Mouse (Mus musculus): ENCODE data around the gene Lrrc31. TPM values are rescaled to one million over a fixed set of nuclear protein-coding genes. Genes with fewer than 3 reads are reported as not detected.

Lrrc31 gene
- total RNA-seq, 2 experiments from 2014 or later: not detected

GRCm38 (mm10) chr3:30722036-30722435 lies 22.4 kb upstream of the Lrrc31 start:
- no peak for DNase-seq (ENCODE audit: low spot score in 2 of 2)
- Histone ChIP-seq H3K4me3 (no peak overlapping the region), H3K27ac (no peak overlapping the region)
- no peak for TF ChIP-seq CTCF (conservative IDR thresholded peaks at IDR 0.05)

GRCm38 (mm10) chr3:30718649-30719048 lies 19.0 kb upstream of the Lrrc31 start:
- no peak for DNase-seq (ENCODE audit: low spot score in 2 of 2)
- no peak for TF ChIP-seq CTCF (conservative IDR thresholded peaks at IDR 0.05)
- Histone ChIP-seq H3K27ac (no peak overlapping the region), H3K4me3 (no peak overlapping the region)

DNA sequence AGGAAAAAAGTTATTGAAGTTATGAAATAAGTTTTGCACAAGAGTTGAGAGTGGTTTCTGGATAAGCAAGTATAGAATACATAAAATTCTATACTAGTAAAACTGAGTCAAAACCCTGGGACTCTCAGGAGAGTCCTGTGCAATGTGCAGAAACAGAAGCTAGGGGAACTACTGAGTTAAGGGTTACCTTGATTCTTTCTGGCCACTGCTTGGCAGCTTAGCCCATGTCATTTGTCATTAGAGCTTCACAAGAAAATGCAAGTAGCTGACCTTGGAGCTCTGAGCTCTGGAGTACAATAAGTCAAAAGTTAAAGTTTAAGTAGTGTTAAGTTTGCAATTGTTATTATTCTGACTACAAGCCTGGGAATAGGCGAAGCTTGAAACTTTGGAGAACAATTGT lies 13.7 kb upstream of the Lrrc31 start:
- Histone ChIP-seq H3K27ac (no peak overlapping the region), H3K4me3 (no peak overlapping the region)
- TF ChIP-seq CTCF (conservative IDR thresholded peaks at IDR 0.05): no peak
- DNase-seq (ENCODE audit: low spot score in 2 of 2): no peak

- Histone ChIP-seq H3K27ac (no peak overlapping the region), H3K4me3 (no peak overlapping the region)
- DNase-seq (ENCODE audit: low spot score in 2 of 2): no peak
- no peak for TF ChIP-seq CTCF (conservative IDR thresholded peaks at IDR 0.05)
Observed at GRCm38 (mm10) chr3:30710191-30710590, 10.5 kb upstream of the Lrrc31 start.

- no peak for DNase-seq (ENCODE audit: low spot score in 2 of 2)
- Histone ChIP-seq H3K27ac (no peak overlapping the region), H3K4me3 (no peak overlapping the region)
- no peak for TF ChIP-seq CTCF (conservative IDR thresholded peaks at IDR 0.05)
Observed at GRCm38 (mm10) chr3:30706614-30707276, 7.1 kb upstream of the Lrrc31 start.

- no peak for TF ChIP-seq CTCF (conservative IDR thresholded peaks at IDR 0.05)
- Histone ChIP-seq H3K27ac (no peak overlapping the region), H3K4me3 (no peak overlapping the region)
- DNase-seq (ENCODE audit: low spot score in 2 of 2): no peak
Observed at GRCm38 (mm10) chr3:30705977-30706376, 6.3 kb upstream of the Lrrc31 start.

DNA sequence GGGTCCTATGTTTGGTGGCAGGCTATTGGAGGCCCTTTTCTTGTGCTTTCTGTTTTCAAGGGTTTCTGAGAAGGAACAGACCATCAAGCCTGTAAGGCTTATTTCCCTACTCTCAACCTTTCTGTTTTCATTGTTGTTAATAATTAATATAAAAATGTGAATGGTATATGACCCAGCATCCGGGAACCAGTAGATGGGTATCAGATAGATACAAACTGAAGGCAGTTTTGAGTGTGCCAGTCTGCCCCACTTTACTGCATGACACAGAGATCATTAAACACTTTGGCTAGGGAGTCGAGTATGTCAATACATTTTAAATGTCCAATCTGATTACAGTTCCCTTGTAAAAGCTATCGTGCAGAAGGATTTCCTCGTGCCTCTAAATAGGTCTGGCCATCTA lies 1.8 kb downstream of the Lrrc31 start:
- TF ChIP-seq CTCF (conservative IDR thresholded peaks at IDR 0.05): no peak
- H3K27ac ChIP-seq: no peak overlapping the region
- no peak for DNase-seq (ENCODE audit: low spot score in 2 of 2)

GRCm38 (mm10) chr3:30696346-30696745 lies 3.3 kb downstream of the Lrrc31 start:
- Histone ChIP-seq H3K4me3 (no peak overlapping the region), H3K27ac (no peak overlapping the region)
- peak; percentile 92 for TF ChIP-seq CTCF (conservative IDR thresholded peaks at IDR 0.05)
- peak; percentile 10 to 66 for DNase-seq (ENCODE audit: low spot score in 2 of 2)

More for the DNA sequence above, 1.8 kb downstream of the Lrrc31 start:
- no peak overlapping the region for H3K4me3 ChIP-seq

GRCm38 (mm10) chr3:30695661-30696060 lies 4.0 kb downstream of the Lrrc31 start:
- DNase-seq (ENCODE audit: low spot score in 2 of 2): no peak
- no peak for TF ChIP-seq CTCF (conservative IDR thresholded peaks at IDR 0.05)
- Histone ChIP-seq H3K27ac (no peak overlapping the region), H3K4me3 (no peak overlapping the region)

DNA sequence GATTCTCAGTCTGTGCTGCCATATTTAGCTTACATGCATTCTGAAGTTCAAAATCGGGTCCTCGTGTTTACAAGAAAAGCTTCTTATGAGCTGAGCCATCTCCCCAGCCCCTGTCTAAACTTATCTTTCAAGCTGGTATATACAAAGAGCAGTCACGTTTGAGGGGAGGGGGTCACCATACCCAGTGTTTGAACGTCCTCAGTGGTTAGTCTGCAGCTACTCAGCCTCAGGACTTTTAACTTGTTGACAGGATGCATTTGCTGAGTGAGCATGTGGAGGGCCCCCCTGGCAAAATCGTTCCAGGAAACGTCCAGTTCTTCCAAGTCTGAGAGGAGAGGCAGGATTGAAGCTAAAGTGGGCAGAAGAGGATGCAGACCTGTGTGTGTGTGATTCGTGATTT lies 8.7 kb downstream of the Lrrc31 start:
- no peak for TF ChIP-seq CTCF (conservative IDR thresholded peaks at IDR 0.05)
- Histone ChIP-seq H3K4me3 (no peak overlapping the region), H3K27ac (no peak overlapping the region)
- DNase-seq (ENCODE audit: low spot score in 2 of 2): no peak

GRCm38 (mm10) chr3:30687216-30687615 lies 12.4 kb downstream of the Lrrc31 start:
- H3K27ac ChIP-seq: no peak overlapping the region
- TF ChIP-seq CTCF (conservative IDR thresholded peaks at IDR 0.05): no peak
- H3K4me3 ChIP-seq: no peak overlapping the region
- no peak for DNase-seq (ENCODE audit: low spot score in 2 of 2)

DNA sequence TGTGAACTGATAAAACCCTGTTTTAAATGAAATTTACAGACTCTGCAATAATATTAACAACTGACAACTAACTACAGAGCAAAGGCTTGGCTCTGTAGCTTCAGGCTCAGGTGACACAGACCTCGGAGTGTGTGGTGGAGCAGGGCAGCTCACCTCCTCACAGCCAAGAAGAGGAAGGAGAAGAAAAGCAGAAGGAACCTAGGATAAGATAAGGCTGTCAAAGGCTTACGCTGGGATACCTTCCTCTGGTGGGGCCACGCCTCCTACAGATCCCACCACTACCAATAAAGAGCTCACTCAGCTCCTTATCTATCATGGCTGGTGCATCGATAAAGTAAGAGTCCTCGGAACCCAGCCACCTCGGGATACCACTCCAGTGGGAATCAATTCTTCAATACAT lies 16.5 kb downstream of the Lrrc31 start:
- H3K4me3 ChIP-seq: no peak overlapping the region
- TF ChIP-seq CTCF (conservative IDR thresholded peaks at IDR 0.05): no peak
- no peak overlapping the region for H3K27ac ChIP-seq
- no peak for DNase-seq (ENCODE audit: low spot score in 2 of 2)

GRCm38 (mm10) chr3:30658486-30658885 lies 41.2 kb downstream of the Lrrc31 start:
- Histone ChIP-seq H3K27ac (no peak overlapping the region), H3K4me3 (no peak overlapping the region)
- TF ChIP-seq CTCF (conservative IDR thresholded peaks at IDR 0.05): no peak
- no peak for DNase-seq (ENCODE audit: low spot score in 2 of 2)

DNA sequence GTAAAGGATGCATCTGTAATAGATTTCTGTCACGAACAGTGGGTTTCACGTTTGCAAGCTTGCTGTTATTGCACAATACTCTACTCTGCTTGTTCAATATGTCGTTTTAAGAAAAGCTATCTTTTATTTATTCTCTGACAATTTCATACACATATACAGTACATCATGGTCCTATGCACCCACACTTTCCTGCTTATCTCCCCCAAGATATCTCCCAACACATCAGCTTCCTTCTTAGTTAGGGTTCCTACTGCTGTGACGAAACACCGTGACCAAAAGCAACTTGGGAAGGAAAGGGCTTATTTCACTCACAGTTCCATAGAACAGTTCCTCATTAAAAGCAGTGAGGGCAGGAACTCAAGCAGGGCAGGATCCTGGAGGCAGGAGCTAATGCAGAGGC lies 43.7 kb downstream of the Lrrc31 start:
- Histone ChIP-seq H3K27ac (no peak overlapping the region), H3K4me3 (no peak overlapping the region)
- DNase-seq (ENCODE audit: low spot score in 2 of 2): no peak
- no peak for TF ChIP-seq CTCF (conservative IDR thresholded peaks at IDR 0.05)
